ENCODE assay signal across 20 mouse cellular contexts in the genomic region with DNA sequence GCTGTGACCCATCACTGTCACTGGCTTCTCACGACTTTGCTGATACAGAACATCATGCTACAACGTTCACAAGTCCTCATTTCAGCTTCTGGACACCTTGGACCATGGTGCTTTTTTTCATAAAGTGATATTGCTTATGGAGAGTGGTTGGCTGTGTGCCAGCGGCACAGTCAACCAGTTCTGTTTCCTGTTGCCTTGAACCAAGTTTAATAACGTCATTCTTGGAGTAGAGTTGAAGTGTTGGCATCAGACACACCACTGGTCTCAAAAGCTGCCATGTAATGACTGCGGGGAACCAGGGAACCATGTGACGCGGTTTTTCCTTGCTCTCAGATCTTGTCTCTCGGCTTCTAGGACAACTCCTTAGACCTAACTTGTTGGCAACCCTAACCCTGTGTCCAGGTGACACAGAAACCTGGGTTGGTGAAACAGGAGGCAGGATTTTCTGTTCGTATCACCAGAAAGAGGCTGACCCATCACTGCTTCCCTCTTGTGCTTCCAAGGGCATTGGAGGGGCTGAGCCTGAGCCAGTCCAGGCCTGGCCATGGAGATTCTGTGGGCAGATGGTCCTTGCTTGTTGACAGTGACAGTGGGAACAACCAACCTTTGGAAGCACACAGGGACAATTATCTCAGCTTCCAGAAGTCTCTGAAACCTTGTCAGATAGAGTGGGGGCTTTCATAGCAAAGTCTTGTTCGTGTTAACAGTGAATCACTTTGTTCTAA. TPM values are rescaled to one million over a fixed set of nuclear protein-coding genes. Genes with fewer than 3 reads are reported as not detected.
A peak's percentile ranks its signal among the peaks of the same experiment; 100 is the strongest.
DNase-seq lines count a peak whose midpoint lies in the region; ATAC-seq and TF ChIP-seq lines count a peak whose summit lies in the region.
"Had no signal": no experiment of that assay in that cellular context is flagged by ENCODE, and none has a peak within 500 bp of the region (broad histone marks: within the 10 kb centered on the region; RNA-seq: fewer than 3 reads in every experiment).

No protein-coding gene starts in this region.

- peaks cover 9% of the 10 kb centered on the region; the same call in 1 of the 2 replicates for H3K4me1 ChIP-seq in liver, adult 2 months (ENCODE audit: control insufficient read depth, insufficient read depth, low read length)
- peaks cover 28% of the 10 kb centered on the region for H3K4me1 ChIP-seq in liver, embryonic 11.5 days (replicated peaks; ENCODE audit: control insufficient read depth, insufficient read depth, low read length)
- H3K4me1 ChIP-seq in lung, postnatal 0 days (ENCODE audit: insufficient read depth, low read depth, low read length) = no peaks in the 10 kb centered on the region
- H3K4me1 ChIP-seq: forebrain, embryonic 10.5 days; forebrain, embryonic 13.5 days; hindbrain, embryonic 15.5 days; intestine, embryonic 15.5 days had no signal

- WGBS in liver, adult 2 months = 52% methylated on average over 10 of the region's 10 CpGs
- WGBS in liver, embryonic 11.5 days = 83% methylated on average over 10 of the region's 10 CpGs
- 73% methylated on average over 10 of the region's 10 CpGs for WGBS in lung, postnatal 0 days

- H3K36me3 ChIP-seq in liver, adult 2 months (ENCODE audit: control insufficient read depth, insufficient read depth, low read length) = peaks cover 86% of the 10 kb centered on the region
- peaks cover 13% of the 10 kb centered on the region; the same call in 1 of the 2 replicates for H3K36me3 ChIP-seq in liver, embryonic 11.5 days (ENCODE audit: control insufficient read depth, insufficient read depth, low read length)
- H3K36me3 ChIP-seq in lung, postnatal 0 days (ENCODE audit: insufficient read depth, low read length) = no peaks in the 10 kb centered on the region

- DNase-seq in gastrocnemius, adult 2 months = no peak
- no peak for DNase-seq in gastrocnemius, postnatal 10 days
- peak; percentile 55 for DNase-seq in liver, adult 2 months (ENCODE audit: extremely low read depth, low read depth, low spot score)
- no peak for DNase-seq in liver, embryonic 11.5 days (ENCODE audit: low spot score)
- DNase-seq in adipocyte (ENCODE audit: low spot score) = peak; percentile 32
- no peak for DNase-seq in lung, postnatal 0 days (ENCODE audit: low spot score)
- DNase-seq: adrenal gland, adult 8-10 months; adrenal gland, postnatal 25 days; cerebellum, adult 9-11 months; gastrocnemius, postnatal 25 days; kidney, adult 11 months had no signal

- TF ChIP-seq EP300 in lung, postnatal 0 days (IDR thresholded peaks at IDR 0.05) = no peak

- TF ChIP-seq POLR2A in liver, adult 2 months (IDR thresholded peaks at IDR 0.05; ENCODE audit: extremely low read depth, insufficient read depth, low read length) = no peak

- H3K9me3 ChIP-seq in liver, embryonic 11.5 days (ENCODE audit: control insufficient read depth, low read length) = no peaks in the 10 kb centered on the region
- H3K9me3 ChIP-seq in lung, postnatal 0 days (ENCODE audit: low read length) = no peaks in the 10 kb centered on the region
- H3K9me3 ChIP-seq: forebrain, embryonic 10.5 days; forebrain, embryonic 13.5 days; G1E; hindbrain, embryonic 12.5 days; hindbrain, embryonic 15.5 days; intestine, embryonic 15.5 days had no signal

- H3K4me3 ChIP-seq in gastrocnemius, adult 2 months = no peak overlapping the region
- no peak overlapping the region for H3K4me3 ChIP-seq in liver, adult 2 months (ENCODE audit: insufficient read depth, low read depth, low read length)
- H3K4me3 ChIP-seq in liver, embryonic 11.5 days (ENCODE audit: low read depth, low read length) = no peak overlapping the region
- H3K4me3 ChIP-seq in lung, postnatal 0 days (ENCODE audit: low read depth, low read length) = no peak overlapping the region
- H3K4me3 ChIP-seq: forebrain, embryonic 10.5 days; forebrain, embryonic 13.5 days; hindbrain, embryonic 12.5 days; hindbrain, embryonic 15.5 days; intestine, embryonic 15.5 days had no signal

- no peak overlapping the region for H3K9ac ChIP-seq in liver, adult 2 months (ENCODE audit: low read depth, low read length)
- H3K9ac ChIP-seq in liver, embryonic 11.5 days (ENCODE audit: low read depth, low read length) = no peak overlapping the region
- no peak overlapping the region for H3K9ac ChIP-seq in lung, postnatal 0 days (replicated peaks; ENCODE audit: low read depth)
- H3K9ac ChIP-seq: forebrain, embryonic 13.5 days; hindbrain, embryonic 12.5 days; hindbrain, embryonic 15.5 days; intestine, embryonic 15.5 days had no signal

- peak overlapping the region; percentile 79; the same call in 1 of the 2 replicates for H3K27ac ChIP-seq in gastrocnemius, adult 2 months
- peak overlapping the region; percentile 10; the same call in 1 of the 2 replicates for H3K27ac ChIP-seq in liver, adult 2 months (replicated peaks; ENCODE audit: insufficient read depth, low read depth, low read length)
- H3K27ac ChIP-seq in liver, embryonic 11.5 days (ENCODE audit: low read depth, low read length) = no peak overlapping the region
- H3K27ac ChIP-seq in lung, postnatal 0 days (ENCODE audit: low read length) = no peak overlapping the region
- H3K27ac ChIP-seq: forebrain, embryonic 10.5 days; forebrain, embryonic 13.5 days; hindbrain, embryonic 12.5 days; hindbrain, embryonic 15.5 days; intestine, embryonic 15.5 days had no signal

- intact Hi-C loops in gastrocnemius, adult 2 months (cut with DNase I) = loop anchor here (5.0 kb wide), 1 partner anchor 114 kb away; the partner anchor contains the start of gene Jak2

- no peak overlapping the region for H3K4me2 ChIP-seq in liver, embryonic 11.5 days
- no peak overlapping the region for H3K4me2 ChIP-seq in lung, postnatal 0 days (replicated peaks; ENCODE audit: low read depth, low read length)
- H3K4me2 ChIP-seq: forebrain, embryonic 13.5 days; heart, embryonic 11.5 days; hindbrain, embryonic 12.5 days; hindbrain, embryonic 15.5 days; intestine, embryonic 15.5 days had no signal

- TF ChIP-seq CTCF in gastrocnemius, adult 2 months (IDR thresholded peaks at IDR 0.05) = no peak
- TF ChIP-seq CTCF in liver, adult 2 months (IDR thresholded peaks at IDR 0.05; ENCODE audit: low read depth, low read length) = no peak
- TF ChIP-seq CTCF in lung, postnatal 0 days (IDR thresholded peaks at IDR 0.05) = no peak

- H3K27me3 ChIP-seq in liver, adult 2 months (ENCODE audit: control insufficient read depth, insufficient read depth, low read length) = no peaks in the 10 kb centered on the region
- no peaks in the 10 kb centered on the region for H3K27me3 ChIP-seq in liver, embryonic 11.5 days (replicated peaks; ENCODE audit: control insufficient read depth, insufficient read depth, low read length)
- no peaks in the 10 kb centered on the region for H3K27me3 ChIP-seq in lung, postnatal 0 days (replicated peaks; ENCODE audit: insufficient read depth, low read length)
- H3K27me3 ChIP-seq: CH12.LX; forebrain, embryonic 13.5 days; hindbrain, embryonic 12.5 days; hindbrain, embryonic 15.5 days; intestine, embryonic 15.5 days had no signal

- no peak for ATAC-seq in liver, embryonic 11.5 days (replicated peaks; ENCODE audit: low FRiP score)
- ATAC-seq in lung, postnatal 0 days = no peak
- ATAC-seq: forebrain, embryonic 13.5 days; forebrain, embryonic 16.5 days; intestine, embryonic 15.5 days had no signal

- peaks cover 3% of the 10 kb centered on the region; the same call in 1 of the 2 replicates for H3K79me2 ChIP-seq in liver, adult 2 months (ENCODE audit: control insufficient read depth, insufficient read depth, low read length)

RNA-seq across cellular contexts. Expression of gene Rcl1, which starts 37.5 kb away (rescaled TPM):
- 1 to 10 TPM; 6.5 to 7.7 TPM for total RNA-seq in gastrocnemius, adult 2 months (2021)
- 10 to 100 TPM; 12.3 to 12.4 TPM for total RNA-seq in gastrocnemius, postnatal 10 days (2021)
- 117 and 132 TPM in 2 replicates for total RNA-seq in liver, adult 2 months (2014; rRNA removed)
- polyA plus RNA-seq in liver, adult 2 months (2012; rRNA removed) = 75.7 and 87.8 TPM in 2 replicates
- polyA plus RNA-seq in liver, embryonic 11.5 days (2014; fragmentation: Nextera tagmentation; extraction: Ambion mirVana) = 114 and 120 TPM in 2 replicates
- 19.3 and 20.1 TPM in 2 replicates for polyA plus RNA-seq in lung, postnatal 0 days (2015; fragmentation: Nextera tagmentation; extraction: Ambion mirVana)

Comparison
In these comparisons a context has a peak if more than half of its experiments do, and no peak if none do; other contexts are left out.
1. DNase-seq: peak in liver, adult 2 months (single experiment) and adipocyte (single experiment); none in gastrocnemius, adult 2 months (single experiment), gastrocnemius, postnatal 10 days (single experiment), liver, embryonic 11.5 days (single experiment) and lung, postnatal 0 days (single experiment).
2. H3K27ac ChIP-seq: peak in gastrocnemius, adult 2 months (single experiment) and liver, adult 2 months (single experiment); none in liver, embryonic 11.5 days (single experiment) and lung, postnatal 0 days (single experiment).